ENCODE assay signal across 8 mouse cellular contexts in genomic region chr19:53850166-53850922, GRCm38 (mm10). TPM values are rescaled to one million over a fixed set of nuclear protein-coding genes. Genes with fewer than 3 reads are reported as not detected.
DNase-seq lines count a peak whose midpoint lies in the region; ATAC-seq lines count a peak whose summit lies in the region.

No protein-coding gene starts in this region.

- peak; percentile 30 for DNase-seq in 3134 (ENCODE audit: extremely low read depth, insufficient read length, low spot score)
- DNase-seq in adrenal gland, adult (ENCODE audit: inconsistent age in 2 of 2, low spot score in 1 of 2) = peak; percentile 92 to 98
- DNase-seq in embryonic facial prominence, embryonic 14.5 days (ENCODE audit: low spot score) = peak; percentile 86
- peak; percentile 87 for DNase-seq in lung, postnatal 25 days (ENCODE audit: low spot score)
- peak; percentile 91 for DNase-seq in urinary bladder, postnatal 14 days (ENCODE audit: low spot score)
- no peak for DNase-seq in layer of hippocampus, postnatal 36 days

- H3K4me3 ChIP-seq in embryonic facial prominence, embryonic 14.5 days (ENCODE audit: low read depth, low read length) = no peak overlapping the region
- no peak overlapping the region for H3K4me3 ChIP-seq in heart, embryonic 13.5 days
- H3K4me3 ChIP-seq in kidney, embryonic 14.5 days (ENCODE audit: low read length) = no peak overlapping the region

- peak overlapping the region; percentile 19; the same call in 1 of the 2 replicates for H3K4me2 ChIP-seq in embryonic facial prominence, embryonic 14.5 days (ENCODE audit: low read depth, low read length)
- H3K4me2 ChIP-seq in heart, embryonic 13.5 days = peak overlapping the region; percentile 5; the same call in 1 of the 2 replicates
- no peak overlapping the region for H3K4me2 ChIP-seq in kidney, embryonic 14.5 days (replicated peaks; ENCODE audit: low read depth, low read length)

- H3K27me3 ChIP-seq in embryonic facial prominence, embryonic 14.5 days (replicated peaks; ENCODE audit: control insufficient read depth, insufficient read depth, low read length) = no peaks in the 10 kb centered on the region
- no peaks in the 10 kb centered on the region for H3K27me3 ChIP-seq in heart, embryonic 13.5 days (replicated peaks)
- no peaks in the 10 kb centered on the region for H3K27me3 ChIP-seq in kidney, embryonic 14.5 days (ENCODE audit: control insufficient read depth, insufficient read depth, low read length)

- peak; percentile 10; the same call in 1 of the 2 replicates for ATAC-seq in embryonic facial prominence, embryonic 14.5 days (ENCODE audit: low read depth)
- no peak for ATAC-seq in heart, embryonic 13.5 days (ENCODE audit: extremely low read depth, insufficient number of reproducible peaks, low FRiP score, low TSS enrichment)
- ATAC-seq in kidney, embryonic 14.5 days (ENCODE audit: low FRiP score, low TSS enrichment) = no peak

- H3K4me1 ChIP-seq in embryonic facial prominence, embryonic 14.5 days (ENCODE audit: control insufficient read depth, insufficient read depth, low read length) = peaks cover 37% of the 10 kb centered on the region
- H3K4me1 ChIP-seq in heart, embryonic 13.5 days = peaks cover 61% of the 10 kb centered on the region
- peaks cover 44% of the 10 kb centered on the region for H3K4me1 ChIP-seq in kidney, embryonic 14.5 days (ENCODE audit: control insufficient read depth, insufficient read depth, low read length)

- WGBS in embryonic facial prominence, embryonic 14.5 days = 27% methylated on average over 18 of the region's 18 CpGs
- 29% methylated on average over 18 of the region's 18 CpGs for WGBS in heart, embryonic 13.5 days
- 42% methylated on average over 18 of the region's 18 CpGs for WGBS in kidney, embryonic 14.5 days

- H3K9ac ChIP-seq in embryonic facial prominence, embryonic 14.5 days (ENCODE audit: low read depth, low read length) = peak overlapping the region; percentile 21; the same call in 1 of the 2 replicates
- H3K9ac ChIP-seq in heart, embryonic 13.5 days = peak overlapping the region; percentile 29
- no peak overlapping the region for H3K9ac ChIP-seq in kidney, embryonic 14.5 days (ENCODE audit: low read depth, low read length)

- H3K36me3 ChIP-seq in embryonic facial prominence, embryonic 14.5 days (ENCODE audit: control insufficient read depth, insufficient read depth, low read length) = no peaks in the 10 kb centered on the region
- peaks cover 84% of the 10 kb centered on the region for H3K36me3 ChIP-seq in heart, embryonic 13.5 days
- no peaks in the 10 kb centered on the region for H3K36me3 ChIP-seq in kidney, embryonic 14.5 days (ENCODE audit: control insufficient read depth, insufficient read depth, low read length)

- peak overlapping the region; percentile 82 for H3K27ac ChIP-seq in embryonic facial prominence, embryonic 14.5 days (replicated peaks; ENCODE audit: low read depth, low read length)
- peak overlapping the region; percentile 84 for H3K27ac ChIP-seq in heart, embryonic 13.5 days (replicated peaks)
- H3K27ac ChIP-seq in kidney, embryonic 14.5 days (ENCODE audit: low read depth, low read length) = peak overlapping the region; percentile 55; the same call in 1 of the 2 replicates

- no peaks in the 10 kb centered on the region for H3K9me3 ChIP-seq in embryonic facial prominence, embryonic 14.5 days (ENCODE audit: control insufficient read depth, low read length)
- H3K9me3 ChIP-seq in heart, embryonic 13.5 days = no peaks in the 10 kb centered on the region
- no peaks in the 10 kb centered on the region for H3K9me3 ChIP-seq in kidney, embryonic 14.5 days (ENCODE audit: control insufficient read depth, low read length)

RNA-seq across cellular contexts. Expression of gene Pdcd4, which starts 41.7 kb away (rescaled TPM):
- 80.5 and 87.2 TPM in 2 replicates for polyA plus RNA-seq in embryonic facial prominence, embryonic 14.5 days (2014; fragmentation: Nextera tagmentation; extraction: Ambion mirVana)
- 34.4 and 34.6 TPM in 2 replicates for polyA plus RNA-seq in heart, embryonic 13.5 days (2015; fragmentation: Nextera tagmentation; extraction: Ambion mirVana)
- polyA plus RNA-seq in kidney, embryonic 14.5 days (2014; fragmentation: Nextera tagmentation; extraction: Ambion mirVana) = 134 and 136 TPM in 2 replicates
- 100 to 1,000 TPM; 115 to 125 TPM for total RNA-seq in layer of hippocampus, postnatal 36 days (2021)

Comparison
In these comparisons a context has a peak if more than half of its experiments do, and no peak if none do; other contexts are left out.
1. DNase-seq: peak in 3134 (single experiment), adrenal gland, adult (2 of 2), embryonic facial prominence, embryonic 14.5 days (single experiment), lung, postnatal 25 days (single experiment) and urinary bladder, postnatal 14 days (single experiment); none in layer of hippocampus, postnatal 36 days (0 of 2).
2. Peak in every context shown above with its lines, with median percentiles within 50 percentile points of each other: H3K27ac ChIP-seq.